8 mouse cellular contexts compared by ENCODE assay signal in genomic region chr17:66479813-66480490, GRCm38 (mm10). TPM values are rescaled to one million over a fixed set of nuclear protein-coding genes. Genes with fewer than 3 reads are reported as not detected.
DNase-seq lines count a peak whose midpoint lies in the region; ATAC-seq and TF ChIP-seq lines count a peak whose summit lies in the region.

No protein-coding gene starts in this region.

- peak overlapping the region; percentile 49 for H3K4me2 ChIP-seq in forebrain, embryonic 11.5 days (ENCODE audit: low read depth, low read length, severe bottlenecking)
- peak overlapping the region; percentile 47 for H3K4me2 ChIP-seq in intestine, embryonic 15.5 days (replicated peaks)
- peak overlapping the region; percentile 35 for H3K4me2 ChIP-seq in neural tube, embryonic 11.5 days (ENCODE audit: low read depth)

- peak; percentile 36 for DNase-seq in gastrocnemius, adult 2 months
- DNase-seq in gastrocnemius, postnatal 4 days (ENCODE audit: low spot score in 2 of 2): no peak
- DNase-seq in forebrain, embryonic 11.5 days (ENCODE audit: low spot score): peak; percentile 82
- peak; percentile 85 for DNase-seq in neural tube, embryonic 11.5 days (ENCODE audit: low spot score)
- no peak for DNase-seq in cerebellum, postnatal 14 days
- DNase-seq in left cerebral cortex, postnatal 10 days (ENCODE audit: extremely low spot score in 1 of 2, low spot score in 2 of 2): no peak

- WGBS in forebrain, embryonic 11.5 days: 1% methylated on average over 21 of the region's 21 CpGs
- WGBS in intestine, embryonic 15.5 days: 27% methylated on average over 21 of the region's 21 CpGs
- 5% methylated on average over 21 of the region's 21 CpGs for WGBS in neural tube, embryonic 11.5 days

- no peak for TF ChIP-seq CTCF in gastrocnemius, adult 2 months (IDR thresholded peaks at IDR 0.05)

- intact Hi-C loops in gastrocnemius, adult 2 months (cut with DNase I): no loop called here
- intact Hi-C loops in left cerebral cortex, postnatal 10 days (cut with DNase I): no loop called here

- no peaks in the 10 kb centered on the region for H3K36me3 ChIP-seq in forebrain, embryonic 11.5 days (ENCODE audit: control insufficient read depth, insufficient read depth, low read length)
- H3K36me3 ChIP-seq in intestine, embryonic 15.5 days: no peaks in the 10 kb centered on the region
- no peaks in the 10 kb centered on the region for H3K36me3 ChIP-seq in neural tube, embryonic 11.5 days (ENCODE audit: control insufficient read depth, insufficient read depth, low read length)

- H3K9me3 ChIP-seq in forebrain, embryonic 11.5 days (ENCODE audit: control insufficient read depth, low read length): no peaks in the 10 kb centered on the region
- no peaks in the 10 kb centered on the region for H3K9me3 ChIP-seq in intestine, embryonic 15.5 days
- H3K9me3 ChIP-seq in neural tube, embryonic 11.5 days (ENCODE audit: control insufficient read depth, low read length): no peaks in the 10 kb centered on the region

- peak; percentile 91 for ATAC-seq in forebrain, embryonic 11.5 days (replicated peaks; ENCODE audit: low FRiP score)
- ATAC-seq in intestine, embryonic 15.5 days: peak; percentile 55; the same call in 1 of the 2 replicates
- peak; percentile 93 for ATAC-seq in neural tube, embryonic 11.5 days (ENCODE audit: insufficient read depth, low FRiP score, low TSS enrichment)
- ATAC-seq in inflammation-experienced regulatory T-cells, adult 6 months: no peak

- H3K27me3 ChIP-seq in forebrain, embryonic 11.5 days (ENCODE audit: control insufficient read depth, insufficient read depth, low read length): no peaks in the 10 kb centered on the region; the same call in 1 of the 2 replicates
- peaks cover 4% of the 10 kb centered on the region; the same call in 1 of the 2 replicates for H3K27me3 ChIP-seq in intestine, embryonic 15.5 days (replicated peaks)
- no peaks in the 10 kb centered on the region for H3K27me3 ChIP-seq in neural tube, embryonic 11.5 days (ENCODE audit: control insufficient read depth, insufficient read depth, low read length)

- peaks cover 20% of the 10 kb centered on the region for H3K4me1 ChIP-seq in forebrain, embryonic 11.5 days (replicated peaks; ENCODE audit: control insufficient read depth, insufficient read depth, low read length)
- peaks cover 8% of the 10 kb centered on the region; the same call in 1 of the 2 replicates for H3K4me1 ChIP-seq in intestine, embryonic 15.5 days (replicated peaks)
- peaks cover 16% of the 10 kb centered on the region for H3K4me1 ChIP-seq in neural tube, embryonic 11.5 days (ENCODE audit: control insufficient read depth, insufficient read depth, low read length)

- H3K27ac ChIP-seq in gastrocnemius, adult 2 months: no peak overlapping the region
- peak overlapping the region; percentile 89 for H3K27ac ChIP-seq in forebrain, embryonic 11.5 days (ENCODE audit: low read depth, low read length)
- no peak overlapping the region for H3K27ac ChIP-seq in intestine, embryonic 15.5 days
- peak overlapping the region; percentile 91 for H3K27ac ChIP-seq in neural tube, embryonic 11.5 days (ENCODE audit: low read depth, low read length)

- H3K9ac ChIP-seq in forebrain, embryonic 11.5 days (ENCODE audit: low read length): peak overlapping the region; percentile 52
- no peak overlapping the region for H3K9ac ChIP-seq in intestine, embryonic 15.5 days
- H3K9ac ChIP-seq in neural tube, embryonic 11.5 days (ENCODE audit: low read length): peak overlapping the region; percentile 47

- H3K4me3 ChIP-seq in gastrocnemius, adult 2 months: no peak overlapping the region
- peak overlapping the region; percentile 18; the same call in 1 of the 2 replicates for H3K4me3 ChIP-seq in forebrain, embryonic 11.5 days (ENCODE audit: low read depth, low read length)
- 0 out of 2 replicates have a peak overlapping the region, but pooled peaks have one; percentile 9 for H3K4me3 ChIP-seq in intestine, embryonic 15.5 days (replicated peaks)
- 0 out of 2 replicates have a peak overlapping the region, but pooled peaks have one; percentile 6 for H3K4me3 ChIP-seq in neural tube, embryonic 11.5 days (ENCODE audit: low read depth, low read length)

RNA-seq across cellular contexts. Expression of gene Mtcl1, which starts 30.4 kb away (rescaled TPM):
- 1 to 10 TPM; 5.5 to 8.4 TPM for total RNA-seq in gastrocnemius, adult 2 months (2021)
- total RNA-seq in gastrocnemius, postnatal 4 days (2021): 10 to 100 TPM; 30.3 to 31.4 TPM
- 40.0 and 47.3 TPM in 2 replicates for polyA plus RNA-seq in forebrain, embryonic 11.5 days (2014; fragmentation: Nextera tagmentation; extraction: Ambion mirVana)
- 5.0 and 5.5 TPM in 2 replicates for polyA plus RNA-seq in intestine, embryonic 15.5 days (2015; fragmentation: Nextera tagmentation; extraction: Ambion mirVana)
- polyA plus RNA-seq in neural tube, embryonic 11.5 days (2014; fragmentation: Nextera tagmentation; extraction: Ambion mirVana): 26.8 and 29.6 TPM in 2 replicates
- polyA plus RNA-seq in inflammation-experienced regulatory T-cells, adult 6 months (2017; shearing (Covaris generic)): under 1 TPM in 1 of 3 experiments, not detected in 2; 0.39 TPM
- total RNA-seq in left cerebral cortex, postnatal 10 days (2021): 10 to 100 TPM; 65.9 to 67.3 TPM

RNA-seq across cellular contexts. Expression of gene Rab12, which starts 39.6 kb away (rescaled TPM):
- total RNA-seq in gastrocnemius, adult 2 months (2021): 100 to 1,000 TPM; 189 to 260 TPM
- total RNA-seq in gastrocnemius, postnatal 4 days (2021): 100 to 1,000 TPM; 119 to 128 TPM
- polyA plus RNA-seq in forebrain, embryonic 11.5 days (2014; fragmentation: Nextera tagmentation; extraction: Ambion mirVana): 44.6 and 46.2 TPM in 2 replicates
- 31.4 and 32.5 TPM in 2 replicates for polyA plus RNA-seq in intestine, embryonic 15.5 days (2015; fragmentation: Nextera tagmentation; extraction: Ambion mirVana)
- polyA plus RNA-seq in neural tube, embryonic 11.5 days (2014; fragmentation: Nextera tagmentation; extraction: Ambion mirVana): 42.2 and 43.4 TPM in 2 replicates
- 10 to 100 TPM in 2 of 3 experiments, 1 to 10 TPM in 1; 9.0 to 19.3 (median 19.0) TPM for polyA plus RNA-seq in inflammation-experienced regulatory T-cells, adult 6 months (2017; shearing (Covaris generic))
- total RNA-seq in left cerebral cortex, postnatal 10 days (2021): 100 to 1,000 TPM; 155 to 162 TPM

Comparison
In these comparisons a context has a peak if more than half of its experiments do, and no peak if none do; other contexts are left out.
1. DNase-seq: peak in gastrocnemius, adult 2 months (single experiment), forebrain, embryonic 11.5 days (single experiment) and neural tube, embryonic 11.5 days (single experiment); none in gastrocnemius, postnatal 4 days (0 of 2), cerebellum, postnatal 14 days (0 of 2) and left cerebral cortex, postnatal 10 days (0 of 2).
2. H3K27ac ChIP-seq: peak in forebrain, embryonic 11.5 days (single experiment) and neural tube, embryonic 11.5 days (single experiment); none in gastrocnemius, adult 2 months (single experiment) and intestine, embryonic 15.5 days (single experiment).
3. Peak in every context shown above with its lines, with median percentiles within 50 percentile points of each other: H3K4me2 ChIP-seq.